Mouse (Mus musculus) fibroblast of lung, adult 2 months (primary cell): ENCODE data around the gene Calm1.
"Not testable (repeated sequence)": the region's sequence is repeated elsewhere in the genome, so short reads cannot be mapped to it uniquely, and the experiment has no call there.

Source experiments
- DNase-seq: peaks from one replicate; pipeline ENCODE4 v3.0.0-alpha.2; 2011; ENCODE audit warnings: low read depth

The Calm1 gene

GRCm38 (mm10) chr12:100198967-100199660 is at the start of gene Calm1:
TSS of gene Calm1 (plus strand) at chr12:100199435.
- peak; percentile 61 for DNase-seq

DNA sequence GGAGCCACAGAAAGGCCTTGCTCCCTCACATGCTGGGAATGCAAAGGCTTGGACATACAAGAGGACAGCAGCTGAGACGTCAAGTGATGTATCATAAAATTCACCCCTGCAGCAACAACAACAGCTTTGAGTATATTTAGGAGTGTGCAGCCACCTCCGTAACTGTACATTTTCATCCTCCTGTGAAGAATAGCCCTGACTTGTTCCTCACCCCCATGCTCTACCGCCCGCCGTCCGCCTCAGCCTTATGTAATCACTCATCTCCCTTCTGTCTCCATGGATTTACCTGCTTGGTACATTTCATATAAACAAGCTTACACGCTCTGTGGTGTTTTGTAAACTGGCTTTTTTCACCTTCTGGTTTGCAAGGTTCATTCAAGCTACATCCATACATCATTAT is 46.8 kb upstream of the Calm1 start:
- DNase-seq, result no peak

DNA sequence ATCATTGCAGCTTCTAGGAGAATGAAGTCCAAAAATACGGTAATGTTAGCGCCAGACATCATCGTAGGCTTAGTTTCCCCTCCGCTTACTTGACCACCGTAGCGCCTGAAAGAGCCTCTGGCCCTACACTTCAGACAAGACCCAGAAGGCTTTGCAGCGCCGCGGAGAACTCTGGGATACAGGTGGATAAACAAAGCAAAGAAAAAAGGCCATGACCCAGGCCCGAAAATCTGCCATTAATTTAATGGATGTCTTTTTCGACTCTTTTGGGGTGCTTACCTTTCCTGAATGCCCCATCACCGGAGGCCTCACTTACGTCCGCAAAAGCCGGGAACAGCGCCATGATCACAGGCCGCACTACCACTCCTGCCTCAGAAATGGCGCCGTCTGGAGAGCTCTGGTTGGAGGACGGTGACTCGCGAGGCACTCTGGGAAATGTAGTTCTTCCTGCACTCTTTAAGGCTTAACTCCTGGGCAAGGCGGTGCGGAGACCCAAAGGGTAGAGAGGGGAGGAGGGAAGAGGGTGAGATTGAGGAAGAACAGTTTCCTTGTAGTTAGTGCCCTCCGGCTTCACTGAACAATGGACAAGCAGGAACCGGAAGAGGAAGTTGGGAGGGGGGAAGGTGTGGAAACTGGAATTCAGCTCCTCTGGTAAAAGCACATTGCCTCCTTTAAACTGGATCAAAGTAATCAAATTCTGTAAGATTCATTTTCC is 39.8 kb upstream of the Calm1 start, which contains the start of gene Nrde2:
Gene Nrde2 (minus strand): TSS at position 393 of the 715 bp plus-strand sequence.
- peak; percentile 88 for DNase-seq

DNA sequence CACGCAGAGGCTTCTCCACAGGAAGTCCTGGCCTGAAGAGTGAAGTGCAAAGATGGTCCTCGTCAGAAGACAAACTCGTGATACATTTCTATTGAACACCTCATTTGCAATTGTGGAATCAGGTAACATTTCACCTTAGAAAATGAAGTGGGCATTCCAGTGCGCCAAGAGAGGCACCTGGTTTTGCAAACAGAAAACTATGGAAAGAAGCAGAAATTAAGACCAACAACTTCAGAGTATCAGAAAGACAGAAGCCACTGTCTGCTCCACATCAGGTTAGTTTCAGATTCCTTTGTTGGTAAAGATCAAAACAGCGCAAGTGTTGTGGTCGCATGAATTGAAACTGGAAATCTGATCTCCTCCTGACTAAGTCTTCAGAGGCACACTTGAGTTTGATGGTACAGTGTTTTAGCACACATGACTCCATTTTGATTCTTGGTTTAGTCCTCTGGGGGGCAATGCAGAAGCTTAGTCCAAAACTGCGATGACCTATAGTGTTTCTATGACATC is 34.2 kb upstream of the Calm1 start:
- DNase-seq, result no peak

- DNase-seq, result no peak
Observed at GRCm38 (mm10) chr12:100166177-100166576, 33.1 kb upstream of the Calm1 start.

DNA sequence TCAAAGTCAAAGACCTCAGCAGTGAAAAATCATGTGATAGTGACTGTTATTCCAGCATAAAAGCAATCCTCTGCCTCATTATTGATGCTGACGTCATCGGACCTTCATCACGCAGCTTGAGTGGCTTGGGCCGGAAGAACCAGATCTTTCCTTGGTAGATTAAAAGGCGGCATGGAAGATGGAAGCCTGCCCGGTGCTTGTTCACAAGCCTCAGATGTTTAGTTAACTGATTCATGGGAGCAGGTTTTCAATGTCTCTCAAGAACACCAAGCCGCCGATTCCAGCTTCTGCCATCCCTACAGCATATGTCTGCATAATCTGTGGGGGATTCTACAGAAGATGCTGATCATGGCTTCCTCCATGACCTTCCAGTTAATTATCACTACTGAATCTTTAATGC is 32.3 kb upstream of the Calm1 start:
- no peak for DNase-seq

GRCm38 (mm10) chr12:100167502-100167901 is 31.7 kb upstream of the Calm1 start:
- no peak for DNase-seq

- DNase-seq, result no peak
Observed at GRCm38 (mm10) chr12:100167931-100168871, 31.0 kb upstream of the Calm1 start.

- DNase-seq, result no peak
Observed at GRCm38 (mm10) chr12:100172481-100172880, 26.8 kb upstream of the Calm1 start.

DNA sequence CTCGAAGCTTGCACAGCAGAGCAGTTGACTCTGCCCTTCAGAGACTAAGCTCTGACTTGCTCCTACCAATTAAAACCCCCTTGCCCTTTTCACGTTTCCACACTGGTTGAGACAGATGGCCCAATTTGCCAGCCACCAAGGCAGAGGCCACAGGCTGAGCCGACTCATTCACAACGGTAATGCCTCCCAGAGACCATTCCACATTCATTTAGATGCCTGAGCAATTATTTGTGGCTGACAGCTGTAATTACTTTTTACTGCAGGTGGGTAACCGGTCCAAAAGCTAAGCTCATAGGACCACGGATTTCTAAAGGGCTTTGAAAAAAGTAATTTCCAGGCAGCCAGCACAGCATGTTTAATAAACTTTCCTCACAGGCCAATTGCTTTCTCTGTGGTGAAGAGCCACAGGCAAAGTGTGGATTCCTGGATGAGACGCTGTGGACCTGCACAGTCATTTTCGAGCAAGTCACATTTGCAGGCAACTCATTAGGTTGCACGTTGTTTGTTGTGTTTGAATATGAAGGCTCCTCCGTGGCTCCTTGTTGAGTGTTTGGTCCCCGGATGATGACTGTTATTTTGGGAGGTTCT is 22.7 kb upstream of the Calm1 start:
- DNase-seq, result no peak

DNA sequence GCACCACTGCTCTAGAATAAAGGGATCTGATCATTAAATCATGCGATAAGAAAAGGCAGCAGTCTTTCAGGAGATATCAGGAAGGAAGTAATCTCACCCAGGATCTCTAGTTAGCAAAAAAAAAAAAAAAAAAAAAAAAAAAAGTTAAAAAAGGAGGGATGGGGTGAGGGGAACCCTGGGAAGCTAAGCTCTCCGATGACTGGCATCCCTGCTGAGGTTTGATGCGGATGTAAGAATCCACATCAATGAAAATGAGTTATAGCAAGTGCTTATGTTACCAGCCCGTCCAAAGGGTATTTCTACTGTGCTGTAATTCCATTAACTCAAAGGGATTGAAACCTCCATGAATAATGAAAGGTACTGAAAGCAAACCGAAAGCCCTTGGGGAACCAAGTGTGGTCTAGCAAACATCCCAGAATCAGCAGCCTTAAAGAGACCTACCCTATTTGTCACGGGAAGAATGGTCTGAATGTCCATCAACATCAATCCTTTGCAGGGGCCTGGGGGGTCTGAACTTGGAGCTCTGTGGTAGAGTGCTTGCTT is 20.3 kb upstream of the Calm1 start:
- no peak for DNase-seq

- no peak for DNase-seq
Observed at GRCm38 (mm10) chr12:100180802-100181201, 18.4 kb upstream of the Calm1 start.

- DNase-seq, result no peak
Observed at GRCm38 (mm10) chr12:100182676-100183075, 16.6 kb upstream of the Calm1 start.

- no peak for DNase-seq
Observed at GRCm38 (mm10) chr12:100183970-100184369, 15.3 kb upstream of the Calm1 start.

- not testable (repeated sequence) for DNase-seq
Observed at GRCm38 (mm10) chr12:100184976-100185375, 14.3 kb upstream of the Calm1 start.

- DNase-seq, result no peak
Observed at GRCm38 (mm10) chr12:100185897-100186296, 13.3 kb upstream of the Calm1 start.

DNA sequence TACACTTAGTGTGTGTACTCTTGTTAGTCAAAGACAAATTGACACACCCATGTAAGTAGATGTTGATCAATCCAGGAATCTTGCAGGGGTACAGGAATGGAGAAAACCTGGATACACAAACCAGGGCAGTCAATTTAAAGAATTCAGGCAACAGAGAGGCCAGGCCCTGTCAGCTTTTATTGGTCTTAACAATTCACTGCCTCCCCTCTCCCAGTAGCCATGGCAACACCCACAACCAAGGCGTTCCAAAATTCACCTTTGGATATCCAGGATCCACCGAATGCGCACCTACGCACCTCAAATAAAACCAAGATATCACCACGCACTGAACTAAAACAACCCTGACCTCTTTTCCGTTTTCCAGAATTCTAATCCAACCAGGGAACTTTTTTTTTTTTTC is 12.9 kb upstream of the Calm1 start:
- DNase-seq, result no peak

- DNase-seq, result peak; percentile 96
Observed at GRCm38 (mm10) chr12:100187013-100187755, 12.1 kb upstream of the Calm1 start.

DNA sequence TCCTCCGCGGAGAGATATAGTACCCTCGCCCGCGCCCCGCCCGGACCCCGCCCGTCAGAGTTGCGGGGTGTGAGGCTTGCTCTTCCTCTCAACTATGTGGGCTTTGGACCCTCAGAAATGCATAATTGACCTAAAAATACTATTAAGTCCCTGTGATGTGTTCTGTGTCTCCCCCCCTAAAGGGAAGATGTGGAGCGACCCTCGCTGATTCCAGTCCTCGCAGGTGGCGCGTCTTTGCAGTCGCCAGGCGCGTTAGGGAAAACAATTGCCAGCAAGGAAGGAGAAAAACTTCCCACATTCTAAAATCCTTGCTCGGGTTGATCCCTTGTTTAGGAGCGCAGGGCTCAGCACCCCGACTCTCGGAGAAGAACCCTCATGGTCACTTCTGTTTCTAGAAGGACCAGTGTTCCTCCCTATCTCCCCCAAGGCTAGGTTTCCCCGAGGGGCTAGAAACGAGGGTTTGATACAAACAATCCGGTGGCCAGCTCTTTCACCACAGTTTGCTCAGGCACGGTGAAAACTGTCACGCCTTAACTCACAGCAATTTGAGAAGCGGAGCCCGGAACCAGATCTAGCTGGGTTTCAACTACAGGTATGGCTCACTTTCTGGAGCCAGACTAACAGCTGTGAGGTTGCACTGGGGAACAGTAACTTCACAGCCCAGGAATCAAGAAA is 11.3 kb upstream of the Calm1 start:
- DNase-seq, result no peak

DNA sequence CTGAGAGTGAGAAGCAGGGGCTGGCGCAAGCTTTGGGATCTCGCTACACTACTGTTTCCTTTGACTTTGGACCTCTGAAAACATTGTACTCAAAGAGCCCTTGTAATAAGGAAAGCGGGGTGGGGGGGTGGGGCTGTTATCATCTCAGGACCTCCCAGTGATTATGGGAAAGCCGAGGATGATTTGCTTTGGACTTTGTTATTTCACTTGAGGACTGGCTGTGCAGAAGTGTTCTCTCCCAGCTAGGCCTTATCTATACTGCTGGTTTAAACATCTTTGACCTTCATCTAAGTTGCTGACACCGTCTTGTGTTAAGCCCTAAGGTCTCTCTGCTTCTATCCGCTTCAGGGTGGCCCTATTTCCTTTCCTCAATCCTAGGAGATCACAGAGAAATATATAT is 8.4 kb upstream of the Calm1 start:
- no peak for DNase-seq
